Mouse (Mus musculus) T-helper 2 cell (primary cell): ENCODE results near the gene Nudt22.

Experiments used
- in situ Hi-C: fragments of 300-600 bp; cut with MboI, MseI; formaldehyde crosslinking; loops from one replicate; pipeline ENCODE4 v1.15.1; 2025; ENCODE audit warnings: high pct_unique_total_duplicates

The Nudt22 gene

GRCm38 (mm10) chr19:6950613-6951153, 45.2 kb downstream of the Nudt22 start:
- in situ Hi-C loops: no loop called here

GRCm38 (mm10) chr19:6949951-6950350, 46.0 kb downstream of the Nudt22 start:
- in situ Hi-C loops: no loop called here

DNA sequence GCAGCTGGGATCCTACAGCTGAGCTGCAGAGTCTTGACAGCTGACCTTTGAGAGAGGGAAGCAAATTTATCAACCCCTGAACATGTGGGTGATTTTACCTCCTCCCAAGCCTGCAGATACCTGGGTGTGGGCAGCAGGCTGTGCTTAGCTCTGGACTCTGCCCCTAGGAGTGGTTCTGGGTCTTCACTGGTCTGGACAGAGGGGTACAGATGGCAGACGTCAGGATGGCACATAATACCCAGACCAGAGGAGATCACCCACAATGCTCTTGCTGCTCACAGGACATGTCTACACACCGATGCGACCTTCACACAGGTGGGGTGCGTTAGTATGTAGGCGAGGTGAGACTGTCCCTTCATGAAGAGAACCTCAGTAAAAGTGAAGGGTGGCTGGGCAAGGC, 46.4 kb downstream of the Nudt22 start:
- in situ Hi-C loops: no loop called here

- in situ Hi-C loops: no loop called here
Measured at GRCm38 (mm10) chr19:6948186-6948585, 47.7 kb downstream of the Nudt22 start.

- in situ Hi-C loops: no loop called here
Measured at GRCm38 (mm10) chr19:6947742-6948141, 48.2 kb downstream of the Nudt22 start.

GRCm38 (mm10) chr19:6943709-6944108, 52.2 kb downstream of the Nudt22 start:
- in situ Hi-C loops: no loop called here
